ENCODE assay signal across 14 mouse cellular contexts in genomic region chr6:117937222-117937932, GRCm38 (mm10). TPM values are rescaled to one million over a fixed set of nuclear protein-coding genes. Genes with fewer than 3 reads are reported as not detected.
DNase-seq lines count a peak whose midpoint lies in the region; ATAC-seq lines count a peak whose summit lies in the region.
"Had no signal": no experiment of that assay in that cellular context is flagged by ENCODE, and none has a peak within 500 bp of the region (broad histone marks: within the 10 kb centered on the region; RNA-seq: fewer than 3 reads in every experiment).

Gene Fxyd4 (minus strand): TSS chr6:117937692.

- no peak within 1 kb of the TSS for H3K27ac ChIP-seq in kidney, embryonic 14.5 days (ENCODE audit: low read depth, low read length)
- H3K27ac ChIP-seq: heart, embryonic 15.5 days; limb, embryonic 15.5 days; midbrain, embryonic 12.5 days; neural tube, embryonic 15.5 days had no signal

- H3K36me3 ChIP-seq in kidney, embryonic 14.5 days (ENCODE audit: control insufficient read depth, insufficient read depth, low read length): no peaks in the 10 kb centered on the region
- H3K36me3 ChIP-seq: heart, embryonic 15.5 days; limb, embryonic 15.5 days; midbrain, embryonic 12.5 days; neural tube, embryonic 15.5 days had no signal

- DNase-seq in heart, adult 11 months: peak; percentile 87
- DNase-seq in heart, postnatal 4 days: no peak
- peak; percentile 49 for DNase-seq in T-cell, adult 2 months (ENCODE audit: low spot score)
- DNase-seq in lung, postnatal 25 days (ENCODE audit: low spot score): peak; percentile 50
- DNase-seq in frontal cortex, postnatal 10 days (ENCODE audit: low spot score in 2 of 2): no peak
- no peak for DNase-seq in Muller cell, postnatal 12 days (ENCODE audit: inconsistent ontology term)
- DNase-seq in adrenal gland, adult 18-20 months (ENCODE audit: low spot score in 2 of 2): no peak
- DNase-seq: right cerebral cortex, postnatal 4 days had no signal

- H3K9me3 ChIP-seq in kidney, embryonic 14.5 days (ENCODE audit: control insufficient read depth, low read length): no peaks in the 10 kb centered on the region
- H3K9me3 ChIP-seq: heart, embryonic 15.5 days; limb, embryonic 15.5 days; midbrain, embryonic 12.5 days; neural tube, embryonic 15.5 days had no signal

- H3K4me1 ChIP-seq in kidney, embryonic 14.5 days (ENCODE audit: control insufficient read depth, insufficient read depth, low read length): no peaks in the 10 kb centered on the region
- H3K4me1 ChIP-seq: midbrain, embryonic 12.5 days; neural tube, embryonic 15.5 days had no signal

- H3K4me2 ChIP-seq in kidney, embryonic 14.5 days (replicated peaks; ENCODE audit: low read depth, low read length): no peak within 1 kb of the TSS
- H3K4me2 ChIP-seq: heart, embryonic 15.5 days; limb, embryonic 15.5 days; midbrain, embryonic 12.5 days; neural tube, embryonic 15.5 days had no signal

- 68% methylated on average over 10 of the region's 10 CpGs for WGBS in kidney, embryonic 14.5 days

- no peaks in the 10 kb centered on the region for H3K27me3 ChIP-seq in kidney, embryonic 14.5 days (ENCODE audit: control insufficient read depth, insufficient read depth, low read length)
- H3K27me3 ChIP-seq: heart, embryonic 15.5 days; limb, embryonic 15.5 days; midbrain, embryonic 12.5 days; neural tube, embryonic 15.5 days had no signal

- ATAC-seq in kidney, embryonic 14.5 days (ENCODE audit: low FRiP score, low TSS enrichment): peak; percentile 59; the same call in 1 of the 2 replicates
- ATAC-seq: forebrain, embryonic 16.5 days had no signal

- no peak within 1 kb of the TSS for H3K4me3 ChIP-seq in kidney, embryonic 14.5 days (ENCODE audit: low read length)
- H3K4me3 ChIP-seq: heart, embryonic 15.5 days; limb, embryonic 15.5 days; midbrain, embryonic 12.5 days; neural tube, embryonic 15.5 days had no signal

- H3K9ac ChIP-seq in kidney, embryonic 14.5 days (ENCODE audit: low read depth, low read length): no peak within 1 kb of the TSS
- H3K9ac ChIP-seq: heart, embryonic 15.5 days; limb, embryonic 15.5 days; midbrain, embryonic 12.5 days; neural tube, embryonic 15.5 days had no signal

RNA-seq across cellular contexts. Expression of gene Fxyd4, which starts in this region (rescaled TPM):
- not detected for total RNA-seq in heart, postnatal 4 days (2021)
- 77.7 and 94.8 TPM in 2 replicates for polyA plus RNA-seq in kidney, embryonic 14.5 days (2014; fragmentation: Nextera tagmentation; extraction: Ambion mirVana)
- not detected for total RNA-seq in adrenal gland, adult 18-20 months (2021)

Comparison
In these comparisons a context has a peak if more than half of its experiments do, and no peak if none do; other contexts are left out.
1. DNase-seq: peak in heart, adult 11 months (single experiment), T-cell, adult 2 months (single experiment) and lung, postnatal 25 days (single experiment); none in heart, postnatal 4 days (single experiment), frontal cortex, postnatal 10 days (0 of 2), Muller cell, postnatal 12 days (single experiment) and adrenal gland, adult 18-20 months (0 of 2).